Mouse (Mus musculus): ENCODE measurements around the gene Fam205a1. TPM values are rescaled to one million over a fixed set of nuclear protein-coding genes. Genes with fewer than 3 reads are reported as not detected.

Fam205a1 gene
- polyA plus RNA-seq, 1 experiment from 2014 or later, result 0.11 TPM

DNA sequence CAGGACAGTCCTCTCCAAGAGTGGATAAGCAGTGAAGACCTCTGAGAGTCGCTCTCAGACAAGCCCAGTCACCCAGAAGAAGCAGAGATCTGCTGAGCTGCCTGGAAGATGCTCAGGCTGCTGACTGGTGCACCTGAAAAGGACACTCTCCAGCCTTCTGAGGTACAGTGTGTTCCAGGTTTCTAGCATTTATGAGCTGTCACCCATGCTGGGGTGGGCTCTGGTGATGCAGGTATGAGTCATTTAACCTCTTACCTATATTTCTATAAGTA is 26.9 kb upstream of the Fam205a1 start:
- H3K4me1 ChIP-seq (ENCODE audit: control insufficient read depth, low read depth, low read length), result peaks cover 29% of the 10 kb centered on the region

DNA sequence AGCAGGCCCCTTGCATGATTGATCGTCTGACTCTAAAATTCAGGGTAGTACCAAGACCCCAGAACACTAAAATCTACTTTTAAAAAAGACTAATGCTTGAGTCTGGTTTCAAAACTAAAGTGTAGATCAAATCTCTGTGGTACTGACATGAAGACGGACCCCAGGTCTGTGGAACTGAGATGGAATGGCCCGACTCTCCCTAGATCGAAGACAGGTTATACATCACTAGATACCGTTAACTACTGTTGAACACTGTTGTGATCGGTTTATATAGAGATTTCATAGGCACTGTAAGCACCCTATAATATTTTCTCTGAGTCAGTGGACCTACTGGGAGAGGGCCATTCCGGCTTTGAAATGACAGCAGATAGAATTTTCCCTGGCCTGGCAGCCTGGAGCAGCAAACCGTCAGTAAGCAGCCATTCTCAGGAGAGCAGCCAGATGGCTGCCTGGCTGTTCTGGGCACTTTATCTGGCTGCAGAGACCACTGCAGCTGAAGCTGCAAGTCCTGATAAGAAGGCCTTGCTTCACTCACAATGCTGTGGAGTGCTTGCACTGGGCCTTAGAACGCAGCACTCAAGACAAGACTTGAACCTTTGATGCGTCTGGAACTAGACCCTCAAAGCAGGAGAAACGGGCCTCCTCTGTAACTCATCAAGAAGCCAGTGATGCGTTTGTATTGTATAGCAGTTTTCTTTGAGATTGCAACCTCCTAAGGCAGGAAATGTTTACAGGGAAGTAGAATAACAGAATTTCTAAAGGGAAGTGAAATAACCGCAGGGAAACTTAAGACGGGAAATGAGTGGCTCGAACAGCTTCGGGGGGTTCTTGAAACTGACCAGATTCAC is 26.4 kb upstream of the Fam205a1 start:
- Histone ChIP-seq H3K9ac (ENCODE audit: low read depth, low read length) (peak overlapping the region; percentile 46), H3K4me3 (ENCODE audit: low read depth, low read length) (peak overlapping the region; percentile 59)

More for the DNA sequence above, 26.9 kb upstream of the Fam205a1 start:
- Histone ChIP-seq H3K36me3 (ENCODE audit: control insufficient read depth, insufficient read depth) (no peaks in the 10 kb centered on the region), H3K27me3 (ENCODE audit: control insufficient read depth, insufficient read depth, low read depth, low read length) (no peaks in the 10 kb centered on the region), H3K9ac (ENCODE audit: low read depth, low read length) (peak overlapping the region; percentile 46), H3K4me2 (ENCODE audit: low read depth, low read length) (peak overlapping the region; percentile 36), H3K4me3 (ENCODE audit: low read depth, low read length) (peak overlapping the region; percentile 59), H3K9me3 (replicated peaks; ENCODE audit: control insufficient read depth, low read length) (no peaks in the 10 kb centered on the region), H3K27ac (ENCODE audit: low read length) (peak overlapping the region; percentile 89)
- WGBS (ENCODE audit: insufficient replicate concordance), result 17% methylated on average over 1 of the region's 1 CpGs
- peak; percentile 65 for ATAC-seq (ENCODE audit: low read depth)

DNA sequence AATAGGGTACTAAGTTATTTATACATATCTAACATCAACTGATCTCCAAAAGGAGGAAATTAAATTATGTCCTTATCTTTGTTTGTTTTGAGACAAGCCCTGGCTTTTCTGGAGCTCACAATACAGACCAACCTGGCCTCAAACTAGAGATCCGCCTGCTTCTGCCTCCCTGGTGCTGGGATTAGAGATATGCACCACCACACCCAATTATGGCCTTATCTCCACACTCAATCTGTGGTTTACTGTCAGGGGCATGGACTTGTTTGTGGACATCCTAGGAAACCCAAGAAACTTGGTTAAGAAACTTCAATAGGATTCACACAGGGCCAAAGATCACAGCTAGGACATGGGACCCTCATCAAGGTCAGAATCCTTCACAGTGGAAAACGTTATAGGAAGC is 24.0 kb upstream of the Fam205a1 start:
- ATAC-seq (ENCODE audit: low read depth), result peak; percentile 52
- no peaks in the 10 kb centered on the region for H3K27me3 ChIP-seq (ENCODE audit: control insufficient read depth, insufficient read depth, low read depth, low read length)
- H3K36me3 ChIP-seq (ENCODE audit: control insufficient read depth, insufficient read depth), result no peaks in the 10 kb centered on the region
- no peaks in the 10 kb centered on the region for H3K9me3 ChIP-seq (replicated peaks; ENCODE audit: control insufficient read depth, low read length)
- H3K4me3 ChIP-seq (ENCODE audit: low read depth, low read length), result no peak overlapping the region
- peak overlapping the region; percentile 31; the same call in 1 of the 2 replicates for H3K27ac ChIP-seq (ENCODE audit: low read length)
- no peak overlapping the region for H3K4me2 ChIP-seq (ENCODE audit: low read depth, low read length)
- 42% methylated on average over 2 of the region's 2 CpGs for WGBS (ENCODE audit: insufficient replicate concordance)
- peaks cover 29% of the 10 kb centered on the region for H3K4me1 ChIP-seq (ENCODE audit: control insufficient read depth, low read depth, low read length)
- no peak overlapping the region for H3K9ac ChIP-seq (ENCODE audit: low read depth, low read length)

More for the DNA sequence above, 26.4 kb upstream of the Fam205a1 start:
- WGBS (ENCODE audit: insufficient replicate concordance), result 27% methylated on average over 16 of the region's 16 CpGs
- Histone ChIP-seq H3K27ac (ENCODE audit: low read length) (peak overlapping the region; percentile 89), H3K36me3 (ENCODE audit: control insufficient read depth, insufficient read depth) (no peaks in the 10 kb centered on the region), H3K9me3 (replicated peaks; ENCODE audit: control insufficient read depth, low read length) (no peaks in the 10 kb centered on the region), H3K4me1 (ENCODE audit: control insufficient read depth, low read depth, low read length) (peaks cover 29% of the 10 kb centered on the region), H3K27me3 (ENCODE audit: control insufficient read depth, insufficient read depth, low read depth, low read length) (no peaks in the 10 kb centered on the region), H3K4me2 (ENCODE audit: low read depth, low read length) (peak overlapping the region; percentile 36)
- peak; percentile 98 for ATAC-seq (ENCODE audit: low read depth)

DNA sequence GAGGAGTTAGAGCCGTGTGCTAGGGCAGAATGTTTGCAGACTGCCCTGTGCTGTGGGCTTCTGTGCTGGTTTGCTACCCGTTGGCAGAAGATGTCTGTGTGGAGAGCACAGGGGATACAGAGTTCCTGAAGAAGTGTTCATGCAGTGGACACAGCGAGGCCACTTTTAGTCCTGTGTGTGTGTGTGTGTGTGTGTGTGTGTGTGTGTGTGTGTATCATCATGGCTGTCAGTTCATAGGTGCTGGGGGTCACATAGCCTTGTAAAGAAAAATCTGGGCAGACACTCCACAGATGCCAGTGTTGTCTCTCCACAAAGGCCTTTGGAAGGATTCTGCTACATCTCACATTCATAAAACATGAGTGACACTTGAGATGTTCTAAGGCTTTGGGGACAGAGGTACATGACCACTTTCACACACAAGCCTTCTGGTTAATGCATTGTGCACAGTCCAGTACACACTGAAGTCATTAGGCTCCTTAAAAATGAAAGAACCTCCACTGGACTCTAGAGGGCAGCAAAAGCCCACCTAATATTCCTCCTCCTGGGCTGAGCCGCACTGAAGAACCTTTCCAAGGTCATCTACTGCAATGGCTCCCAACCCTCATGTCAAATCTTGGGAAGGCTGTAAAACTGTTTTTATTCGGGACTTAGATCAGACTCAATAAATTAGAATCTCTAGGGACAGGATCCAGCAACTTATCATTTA is 23.1 kb upstream of the Fam205a1 start:
- H3K27me3 ChIP-seq (ENCODE audit: control insufficient read depth, insufficient read depth, low read depth, low read length), result no peaks in the 10 kb centered on the region
- H3K27ac ChIP-seq (ENCODE audit: low read length), result no peak overlapping the region
- H3K36me3 ChIP-seq (ENCODE audit: control insufficient read depth, insufficient read depth), result no peaks in the 10 kb centered on the region
- no peaks in the 10 kb centered on the region for H3K9me3 ChIP-seq (replicated peaks; ENCODE audit: control insufficient read depth, low read length)
- no peak overlapping the region for H3K4me3 ChIP-seq (ENCODE audit: low read depth, low read length)
- WGBS (ENCODE audit: insufficient replicate concordance), result 27% methylated on average over 5 of the region's 5 CpGs
- peaks cover 25% of the 10 kb centered on the region for H3K4me1 ChIP-seq (ENCODE audit: control insufficient read depth, low read depth, low read length)
- H3K9ac ChIP-seq (ENCODE audit: low read depth, low read length), result no peak overlapping the region
- ATAC-seq (ENCODE audit: low read depth), result peak; percentile 45
- H3K4me2 ChIP-seq (ENCODE audit: low read depth, low read length), result no peak overlapping the region

DNA sequence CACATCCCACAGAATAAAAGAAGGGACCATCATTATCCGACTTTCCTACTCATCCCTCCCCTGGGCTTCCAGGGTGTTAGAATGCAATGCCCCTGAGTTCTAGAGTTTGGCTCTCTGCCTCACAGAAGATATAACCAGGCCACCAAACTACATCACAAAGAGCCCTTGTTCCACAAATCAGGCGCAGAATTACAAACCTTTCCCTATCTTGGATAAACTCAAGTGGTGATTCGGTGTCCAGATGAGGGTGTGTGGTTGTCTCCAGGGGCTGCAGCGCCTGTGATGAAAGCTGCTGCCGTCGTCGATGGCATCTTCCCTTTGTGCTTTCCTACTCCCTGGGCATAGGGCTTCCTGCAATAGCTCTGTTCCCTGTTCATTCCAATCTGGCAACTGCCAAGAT is 20.4 kb upstream of the Fam205a1 start, which contains the start of gene Fam205c:
Fam205c (minus strand) TSS at position 101 of the 400 bp plus-strand sequence.
- Histone ChIP-seq H3K4me3 (ENCODE audit: low read depth, low read length) (no peak within 1 kb of the TSS), H3K36me3 (ENCODE audit: control insufficient read depth, insufficient read depth) (no peaks in the 10 kb centered on the region), H3K9me3 (replicated peaks; ENCODE audit: control insufficient read depth, low read length) (no peaks in the 10 kb centered on the region), H3K4me2 (ENCODE audit: low read depth, low read length) (no peak within 1 kb of the TSS), H3K27me3 (ENCODE audit: control insufficient read depth, insufficient read depth, low read depth, low read length) (no peaks in the 10 kb centered on the region), H3K9ac (ENCODE audit: low read depth, low read length) (no peak within 1 kb of the TSS), H3K4me1 (ENCODE audit: control insufficient read depth, low read depth, low read length) (peaks cover 37% of the 10 kb centered on the region), H3K27ac (ENCODE audit: low read length) (no peak within 1 kb of the TSS)
- WGBS (ENCODE audit: insufficient replicate concordance), result 73% methylated on average over 7 of the region's 7 CpGs
- no peak for ATAC-seq (ENCODE audit: low read depth)

DNA sequence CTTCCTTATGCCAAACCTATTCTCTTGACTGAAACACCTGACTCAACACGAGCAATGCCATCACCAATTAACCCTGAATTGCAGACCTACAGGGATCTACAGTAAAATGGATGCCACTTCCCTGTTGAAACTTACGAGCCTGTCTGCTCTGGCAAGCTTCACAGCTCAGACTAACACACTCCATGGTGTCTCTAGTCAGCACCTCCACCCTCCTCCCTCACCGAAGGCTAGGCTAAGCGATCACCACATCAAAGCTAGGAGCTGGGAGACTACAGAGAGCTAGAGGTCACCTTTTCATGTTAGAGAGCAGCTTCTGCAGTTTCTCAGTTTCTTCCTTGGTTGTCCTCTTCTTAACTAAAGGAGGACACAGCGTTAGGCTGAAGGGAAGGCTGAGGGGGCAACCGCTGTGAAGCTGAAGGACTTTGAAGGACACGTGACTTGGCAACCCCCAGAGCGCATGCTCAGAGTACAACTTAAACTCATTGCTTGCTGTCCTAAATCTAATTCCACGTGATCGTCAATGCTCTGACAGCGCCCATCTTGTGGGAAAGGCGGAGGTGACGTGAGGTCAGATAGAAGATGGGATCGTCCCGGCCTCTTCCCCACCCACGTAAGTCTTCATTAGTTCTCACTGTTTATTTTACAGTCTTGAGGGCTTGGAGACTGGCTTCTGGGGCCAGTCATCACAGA is 19.2 kb upstream of the Fam205a1 start:
- Histone ChIP-seq H3K4me2 (ENCODE audit: low read depth, low read length) (no peak overlapping the region), H3K4me1 (ENCODE audit: control insufficient read depth, low read depth, low read length) (peaks cover 42% of the 10 kb centered on the region), H3K27me3 (ENCODE audit: control insufficient read depth, insufficient read depth, low read depth, low read length) (no peaks in the 10 kb centered on the region), H3K4me3 (ENCODE audit: low read depth, low read length) (no peak overlapping the region), H3K9me3 (replicated peaks; ENCODE audit: control insufficient read depth, low read length) (no peaks in the 10 kb centered on the region), H3K36me3 (ENCODE audit: control insufficient read depth, insufficient read depth) (no peaks in the 10 kb centered on the region), H3K9ac (ENCODE audit: low read depth, low read length) (no peak overlapping the region), H3K27ac (ENCODE audit: low read length) (no peak overlapping the region)
- WGBS (ENCODE audit: insufficient replicate concordance), result 74% methylated on average over 16 of the region's 16 CpGs
- ATAC-seq (ENCODE audit: low read depth), result no peak

DNA sequence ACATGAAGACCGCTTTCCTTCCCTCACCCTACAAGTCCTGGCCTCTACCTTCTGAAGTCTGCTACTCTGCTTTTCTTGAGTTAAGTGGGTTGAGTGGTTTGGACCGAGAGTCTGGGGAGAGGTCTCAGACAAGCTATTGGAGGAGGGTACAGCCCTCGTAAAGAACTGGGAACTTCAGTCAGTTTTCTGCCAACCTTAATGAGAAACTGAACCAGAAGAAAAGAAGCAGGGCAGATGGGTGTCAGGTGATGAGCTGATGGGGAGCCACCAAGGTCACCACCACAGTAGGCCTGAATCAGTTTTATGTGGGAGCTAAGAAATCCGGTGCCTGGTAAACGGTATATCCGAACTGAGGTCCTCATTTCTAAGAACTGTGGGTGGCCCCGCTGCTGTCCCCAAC is 18.5 kb upstream of the Fam205a1 start:
- Histone ChIP-seq H3K36me3 (ENCODE audit: control insufficient read depth, insufficient read depth) (no peaks in the 10 kb centered on the region), H3K27me3 (ENCODE audit: control insufficient read depth, insufficient read depth, low read depth, low read length) (no peaks in the 10 kb centered on the region), H3K4me3 (ENCODE audit: low read depth, low read length) (no peak overlapping the region), H3K9ac (ENCODE audit: low read depth, low read length) (no peak overlapping the region), H3K9me3 (replicated peaks; ENCODE audit: control insufficient read depth, low read length) (no peaks in the 10 kb centered on the region), H3K4me2 (ENCODE audit: low read depth, low read length) (no peak overlapping the region), H3K27ac (ENCODE audit: low read length) (no peak overlapping the region), H3K4me1 (ENCODE audit: control insufficient read depth, low read depth, low read length) (peaks cover 42% of the 10 kb centered on the region)
- no peak for ATAC-seq (ENCODE audit: low read depth)
- WGBS (ENCODE audit: insufficient replicate concordance), result 86% methylated on average over 7 of the region's 7 CpGs

DNA sequence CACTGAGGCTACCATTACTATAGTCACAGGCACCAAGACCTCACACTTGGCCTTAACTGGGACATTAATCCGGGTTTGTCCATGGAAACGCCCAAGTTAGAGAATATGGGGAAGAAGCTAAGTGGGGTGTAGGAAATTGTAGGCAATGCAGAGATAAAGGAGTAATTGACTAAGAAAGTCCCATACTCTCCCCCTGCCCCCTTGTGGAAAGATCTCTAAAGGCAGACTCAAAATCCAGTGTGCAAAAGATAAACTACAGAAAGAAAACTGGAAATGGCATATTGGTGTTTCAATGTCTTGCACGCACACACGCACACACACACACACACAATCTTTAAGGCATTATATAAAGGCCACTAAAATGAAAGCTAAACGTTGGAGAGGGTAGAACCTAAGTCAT is 17.1 kb upstream of the Fam205a1 start:
- Histone ChIP-seq H3K4me3 (ENCODE audit: low read depth, low read length) (no peak overlapping the region), H3K27me3 (ENCODE audit: control insufficient read depth, insufficient read depth, low read depth, low read length) (no peaks in the 10 kb centered on the region), H3K4me2 (ENCODE audit: low read depth, low read length) (no peak overlapping the region), H3K9me3 (replicated peaks; ENCODE audit: control insufficient read depth, low read length) (no peaks in the 10 kb centered on the region), H3K9ac (ENCODE audit: low read depth, low read length) (no peak overlapping the region), H3K4me1 (ENCODE audit: control insufficient read depth, low read depth, low read length) (peaks cover 54% of the 10 kb centered on the region), H3K36me3 (ENCODE audit: control insufficient read depth, insufficient read depth) (no peaks in the 10 kb centered on the region), H3K27ac (ENCODE audit: low read length) (no peak overlapping the region)
- no peak for ATAC-seq (ENCODE audit: low read depth)
- WGBS (ENCODE audit: insufficient replicate concordance), result 58% methylated on average over 5 of the region's 5 CpGs

All from liver, embryonic 16.5 days (tissue).